Mouse (Mus musculus): ENCODE measurements around the gene Rpl41. TPM values are rescaled to one million over a fixed set of nuclear protein-coding genes. Genes with fewer than 3 reads are reported as not detected.
A peak's percentile ranks its signal among the peaks of the same experiment; 100 is the strongest.

The Rpl41 gene
- polyA plus RNA-seq, 1 experiment = 2,270 TPM

GRCm38 (mm10) chr10:128579731-128580130 is 30.6 kb upstream of the Rpl41 start:
- DNase-seq (ENCODE audit: low read depth in 1 of 2, low spot score in 2 of 2) = no peak
- Histone ChIP-seq H3K27ac (ENCODE audit: insufficient read depth, low read length) (no peak overlapping the region), H3K27me3 (ENCODE audit: control insufficient read depth, insufficient read depth, low read length) (no peaks in the 10 kb centered on the region), H3K36me3 (ENCODE audit: control insufficient read depth, insufficient read depth, low read length) (no peaks in the 10 kb centered on the region), H3K4me3 (ENCODE audit: extremely low read depth, insufficient read depth, insufficient read length) (no peak overlapping the region), H3K4me1 (ENCODE audit: control insufficient read depth, insufficient read depth, insufficient read length) (no peaks in the 10 kb centered on the region)
- no peak for TF ChIP-seq POLR2A (IDR thresholded peaks at IDR 0.05; ENCODE audit: low read depth, low read length)
- TF ChIP-seq CTCF (IDR thresholded peaks at IDR 0.05; ENCODE audit: extremely low read depth, insufficient read depth, insufficient read length, insufficient replicate concordance) = no peak
- WGBS = 77% methylated on average over 4 of the region's 4 CpGs

GRCm38 (mm10) chr10:128579298-128579697 is 30.2 kb upstream of the Rpl41 start:
- Histone ChIP-seq H3K27me3 (ENCODE audit: control insufficient read depth, insufficient read depth, low read length) (no peaks in the 10 kb centered on the region), H3K36me3 (ENCODE audit: control insufficient read depth, insufficient read depth, low read length) (no peaks in the 10 kb centered on the region), H3K4me3 (ENCODE audit: extremely low read depth, insufficient read depth, insufficient read length) (no peak overlapping the region), H3K4me1 (ENCODE audit: control insufficient read depth, insufficient read depth, insufficient read length) (no peaks in the 10 kb centered on the region), H3K27ac (ENCODE audit: insufficient read depth, low read length) (no peak overlapping the region)
- no peak for DNase-seq (ENCODE audit: low read depth in 1 of 2, low spot score in 2 of 2)
- no peak for TF ChIP-seq POLR2A (IDR thresholded peaks at IDR 0.05; ENCODE audit: low read depth, low read length)
- no peak for TF ChIP-seq CTCF (IDR thresholded peaks at IDR 0.05; ENCODE audit: extremely low read depth, insufficient read depth, insufficient read length, insufficient replicate concordance)
- 87% methylated on average over 3 of the region's 3 CpGs for WGBS

- no peak overlapping the region for H3K27ac ChIP-seq (ENCODE audit: insufficient read depth, low read length)
- TF ChIP-seq POLR2A (IDR thresholded peaks at IDR 0.05; ENCODE audit: low read depth, low read length) (no peak), CTCF (IDR thresholded peaks at IDR 0.05; ENCODE audit: extremely low read depth, insufficient read depth, insufficient read length, insufficient replicate concordance) (no peak)
- H3K4me1 ChIP-seq (ENCODE audit: control insufficient read depth, insufficient read depth, insufficient read length) = no peaks in the 10 kb centered on the region
- 57% methylated on average over 11 of the region's 11 CpGs for WGBS
- no peak for DNase-seq (ENCODE audit: low read depth in 1 of 2, low spot score in 2 of 2)
- peak overlapping the region; percentile 44 for H3K4me3 ChIP-seq (ENCODE audit: extremely low read depth, insufficient read depth, insufficient read length)
- no peaks in the 10 kb centered on the region for H3K27me3 ChIP-seq (ENCODE audit: control insufficient read depth, insufficient read depth, low read length)
- H3K36me3 ChIP-seq (ENCODE audit: control insufficient read depth, insufficient read depth, low read length) = no peaks in the 10 kb centered on the region
Observed at GRCm38 (mm10) chr10:128578330-128578729, 29.2 kb upstream of the Rpl41 start.

- no peak overlapping the region for H3K27ac ChIP-seq (ENCODE audit: insufficient read depth, low read length)
- no peak for DNase-seq (ENCODE audit: low read depth in 1 of 2, low spot score in 2 of 2)
- 89% methylated on average over 2 of the region's 2 CpGs for WGBS
- TF ChIP-seq CTCF (IDR thresholded peaks at IDR 0.05; ENCODE audit: extremely low read depth, insufficient read depth, insufficient read length, insufficient replicate concordance) (no peak), POLR2A (IDR thresholded peaks at IDR 0.05; ENCODE audit: low read depth, low read length) (no peak)
- no peaks in the 10 kb centered on the region for H3K4me1 ChIP-seq (ENCODE audit: control insufficient read depth, insufficient read depth, insufficient read length)
- no peaks in the 10 kb centered on the region for H3K27me3 ChIP-seq (ENCODE audit: control insufficient read depth, insufficient read depth, low read length)
- no peak overlapping the region for H3K4me3 ChIP-seq (ENCODE audit: extremely low read depth, insufficient read depth, insufficient read length)
- no peaks in the 10 kb centered on the region for H3K36me3 ChIP-seq (ENCODE audit: control insufficient read depth, insufficient read depth, low read length)
Observed at GRCm38 (mm10) chr10:128575063-128575462, 26.0 kb upstream of the Rpl41 start.

GRCm38 (mm10) chr10:128565788-128566531 is 16.9 kb upstream of the Rpl41 start, which contains the start of gene Pa2g4:
Gene Pa2g4 (minus strand): TSS chr10:128565987.
- under 1% methylated on average over 58 of the region's 58 CpGs for WGBS
- H3K4me3 ChIP-seq (ENCODE audit: extremely low read depth, insufficient read depth, insufficient read length) = peak within 1 kb of the TSS; percentile 95
- peak; percentile 50 for TF ChIP-seq POLR2A (IDR thresholded peaks at IDR 0.05; ENCODE audit: low read depth, low read length)
- no peak for TF ChIP-seq CTCF (IDR thresholded peaks at IDR 0.05; ENCODE audit: extremely low read depth, insufficient read depth, insufficient read length, insufficient replicate concordance)

GRCm38 (mm10) chr10:128565206-128565787 is 16.2 kb upstream of the Rpl41 start:
- Histone ChIP-seq H3K27me3 (ENCODE audit: control insufficient read depth, insufficient read depth, low read length) (no peaks in the 10 kb centered on the region), H3K36me3 (ENCODE audit: control insufficient read depth, insufficient read depth, low read length) (peaks cover 12% of the 10 kb centered on the region), H3K4me1 (ENCODE audit: control insufficient read depth, insufficient read depth, insufficient read length) (no peaks in the 10 kb centered on the region), H3K27ac (ENCODE audit: insufficient read depth, low read length) (peak overlapping the region; percentile 78), H3K4me3 (ENCODE audit: extremely low read depth, insufficient read depth, insufficient read length) (peak overlapping the region; percentile 95)
- TF ChIP-seq POLR2A (IDR thresholded peaks at IDR 0.05; ENCODE audit: low read depth, low read length) (no peak), CTCF (IDR thresholded peaks at IDR 0.05; ENCODE audit: extremely low read depth, insufficient read depth, insufficient read length, insufficient replicate concordance) (no peak)
- DNase-seq (ENCODE audit: low read depth in 1 of 2, low spot score in 2 of 2) = peak in 1 of 2 experiments; percentile 44
- WGBS = under 1% methylated on average over 46 of the region's 46 CpGs

More at GRCm38 (mm10) chr10:128565788-128566531, 16.9 kb upstream of the Rpl41 start, which contains the start of gene Pa2g4:
- H3K36me3 ChIP-seq (ENCODE audit: control insufficient read depth, insufficient read depth, low read length) = peaks cover 7% of the 10 kb centered on the region
- DNase-seq (ENCODE audit: low read depth in 1 of 2, low spot score in 2 of 2) = peak; percentile 83 to 95
- no peaks in the 10 kb centered on the region for H3K27me3 ChIP-seq (ENCODE audit: control insufficient read depth, insufficient read depth, low read length)
- H3K27ac ChIP-seq (ENCODE audit: insufficient read depth, low read length) = peak within 1 kb of the TSS; percentile 92
- no peaks in the 10 kb centered on the region for H3K4me1 ChIP-seq (ENCODE audit: control insufficient read depth, insufficient read depth, insufficient read length)

- peaks cover 29% of the 10 kb centered on the region for H3K36me3 ChIP-seq (ENCODE audit: control insufficient read depth, insufficient read depth, low read length)
- H3K4me3 ChIP-seq (ENCODE audit: extremely low read depth, insufficient read depth, insufficient read length) = no peak overlapping the region
- TF ChIP-seq CTCF (IDR thresholded peaks at IDR 0.05; ENCODE audit: extremely low read depth, insufficient read depth, insufficient read length, insufficient replicate concordance) (no peak), POLR2A (IDR thresholded peaks at IDR 0.05; ENCODE audit: low read depth, low read length) (no peak)
- 61% methylated on average over 6 of the region's 6 CpGs for WGBS
- H3K27ac ChIP-seq (ENCODE audit: insufficient read depth, low read length) = no peak overlapping the region
- DNase-seq (ENCODE audit: low read depth in 1 of 2, low spot score in 2 of 2) = no peak
- H3K4me1 ChIP-seq (ENCODE audit: control insufficient read depth, insufficient read depth, insufficient read length) = no peaks in the 10 kb centered on the region
- no peaks in the 10 kb centered on the region for H3K27me3 ChIP-seq (ENCODE audit: control insufficient read depth, insufficient read depth, low read length)
Observed at GRCm38 (mm10) chr10:128563544-128563943, 14.4 kb upstream of the Rpl41 start.

Data from spleen, adult 2 months (tissue).